Mouse (Mus musculus) thymus, adult 2 months (tissue): ENCODE data around the gene Shd.

Source experiments
- CTCF ChIP-seq: fragments of 200-500 bp; IDR thresholded peaks from 2 replicates; pipeline ENCODE4 v1.5.1; 2012; ENCODE audit warnings: mild to moderate bottlenecking, control low read depth, low read length, moderate library complexity, borderline replicate concordance; ENCODE audit not compliant: control insufficient read depth, poor library complexity, insufficient read depth; ENCODE audit errors: extremely low read depth
- POLR2A ChIP-seq: fragments of 200-500 bp; IDR thresholded peaks from 2 replicates; pipeline ENCODE4 v1.6.1; 2012; ENCODE audit warnings: mild to moderate bottlenecking, low read length, control low read depth, moderate library complexity; ENCODE audit not compliant: control insufficient read depth, poor library complexity, insufficient read depth; ENCODE audit errors: extremely low read depth

DNA sequence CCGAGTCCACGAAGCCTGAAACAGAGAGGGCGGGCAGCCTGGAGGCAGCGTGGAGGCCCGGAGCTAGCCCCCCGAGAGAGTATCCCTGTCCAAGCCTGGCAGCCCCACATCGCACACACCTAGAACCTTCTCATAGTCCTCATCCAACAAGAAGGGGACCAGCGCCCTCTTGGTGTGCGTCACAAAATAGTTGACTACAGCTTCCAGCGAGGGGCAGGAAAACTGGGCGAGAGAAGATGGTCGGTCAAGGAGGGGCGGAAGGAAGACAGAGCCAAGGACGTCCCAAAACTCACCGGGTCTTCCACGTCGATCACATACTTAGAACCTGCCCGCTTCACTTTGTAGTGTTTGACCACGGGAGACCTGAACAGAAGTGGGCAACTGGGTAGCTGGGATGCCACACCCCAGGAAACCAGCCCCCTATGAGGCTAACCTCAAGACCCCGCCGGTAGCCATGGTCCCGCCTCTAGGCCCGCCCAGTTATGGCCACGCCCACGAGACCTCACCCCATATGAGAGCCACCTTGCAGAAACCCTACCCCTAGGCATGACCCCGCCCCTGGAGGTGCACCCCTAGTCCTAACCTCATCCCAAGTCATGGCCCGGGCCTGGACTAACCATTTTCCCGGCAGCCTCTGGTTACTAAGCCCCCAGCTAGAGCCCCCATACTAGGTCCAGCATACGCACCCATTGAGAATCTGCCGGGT lies 29.7 kb downstream of the Shd start:
- TF ChIP-seq CTCF: 0 out of 2 replicates have a peak, but pooled peaks have one; percentile 12
- TF ChIP-seq POLR2A: no peak
